Mouse (Mus musculus): ENCODE measurements around the gene Ubap2. TPM values are rescaled to one million over a fixed set of nuclear protein-coding genes. Genes with fewer than 3 reads are reported as not detected.

Gene Ubap2
- polyA plus RNA-seq, 1 experiment from 2014 or later, result 17.9 TPM

- Histone ChIP-seq H3K36me3 (ENCODE audit: control insufficient read depth, insufficient read depth, low read length) (0 out of 2 replicates have a peak, but pooled peaks cover 4% of the 10 kb centered on the region), H3K4me1 (replicated peaks; ENCODE audit: control insufficient read depth, insufficient read depth) (no peaks in the 10 kb centered on the region), H3K4me2 (replicated peaks; ENCODE audit: low read depth) (no peak overlapping the region), H3K27me3 (ENCODE audit: control insufficient read depth, insufficient read depth, low read length) (no peaks in the 10 kb centered on the region), H3K9ac (ENCODE audit: low read length) (no peak overlapping the region), H3K4me3 (ENCODE audit: low read depth, low read length) (no peak overlapping the region), H3K27ac (replicated peaks) (no peak overlapping the region), H3K9me3 (ENCODE audit: control insufficient read depth, low read length) (no peaks in the 10 kb centered on the region)
- TF ChIP-seq CTCF (IDR thresholded peaks at IDR 0.05; ENCODE audit: low read depth), result no peak
- no peak for TF ChIP-seq EP300 (optimal IDR thresholded peaks at IDR 0.05)
- WGBS, result 80% methylated on average over 2 of the region's 2 CpGs
- DNase-seq (ENCODE audit: low spot score) (no peak), ATAC-seq (ENCODE audit: low FRiP score, low TSS enrichment) (no peak)
These were observed 104.0 kb downstream of the Ubap2 start for GRCm38 (mm10) chr4:41170970-41171369.

- Histone ChIP-seq H3K4me3 (ENCODE audit: low read depth, low read length) (no peak overlapping the region), H3K9ac (ENCODE audit: low read length) (no peak overlapping the region), H3K9me3 (ENCODE audit: control insufficient read depth, low read length) (no peaks in the 10 kb centered on the region), H3K36me3 (ENCODE audit: control insufficient read depth, insufficient read depth, low read length) (no peaks in the 10 kb centered on the region), H3K27ac (replicated peaks) (no peak overlapping the region), H3K4me1 (replicated peaks; ENCODE audit: control insufficient read depth, insufficient read depth) (no peaks in the 10 kb centered on the region), H3K27me3 (ENCODE audit: control insufficient read depth, insufficient read depth, low read length) (no peaks in the 10 kb centered on the region), H3K4me2 (replicated peaks; ENCODE audit: low read depth) (no peak overlapping the region)
- DNase-seq (ENCODE audit: low spot score), result peak; percentile 74
- 49% methylated on average over 6 of the region's 6 CpGs for WGBS
- ATAC-seq (ENCODE audit: low FRiP score, low TSS enrichment), result peak; percentile 47; the same call in 1 of the 2 replicates
- peak; percentile 86 for TF ChIP-seq CTCF (IDR thresholded peaks at IDR 0.05; ENCODE audit: low read depth)
- no peak for TF ChIP-seq EP300 (optimal IDR thresholded peaks at IDR 0.05)
These were observed 109.1 kb downstream of the Ubap2 start for GRCm38 (mm10) chr4:41165693-41166475.

GRCm38 (mm10) chr4:41164974-41165373, 110.0 kb downstream of the Ubap2 start:
- DNase-seq (ENCODE audit: low spot score) (no peak), ATAC-seq (ENCODE audit: low FRiP score, low TSS enrichment) (no peak)
- no peak overlapping the region for H3K4me3 ChIP-seq (ENCODE audit: low read depth, low read length)
- no peak overlapping the region; the same call in 1 of the 2 replicates for H3K27ac ChIP-seq (replicated peaks)
- no peaks in the 10 kb centered on the region for H3K36me3 ChIP-seq (ENCODE audit: control insufficient read depth, insufficient read depth, low read length)
- no peaks in the 10 kb centered on the region for H3K4me1 ChIP-seq (replicated peaks; ENCODE audit: control insufficient read depth, insufficient read depth)
- no peak for TF ChIP-seq CTCF (IDR thresholded peaks at IDR 0.05; ENCODE audit: low read depth)
- TF ChIP-seq EP300 (optimal IDR thresholded peaks at IDR 0.05), result no peak
- 26% methylated on average over 2 of the region's 2 CpGs for WGBS
- no peaks in the 10 kb centered on the region for H3K9me3 ChIP-seq (ENCODE audit: control insufficient read depth, low read length)
- H3K9ac ChIP-seq (ENCODE audit: low read length), result no peak overlapping the region
- H3K4me2 ChIP-seq (replicated peaks; ENCODE audit: low read depth), result no peak overlapping the region
- H3K27me3 ChIP-seq (ENCODE audit: control insufficient read depth, insufficient read depth, low read length), result no peaks in the 10 kb centered on the region

GRCm38 (mm10) chr4:41161232-41161631, 113.7 kb downstream of the Ubap2 start:
- Histone ChIP-seq H3K27me3 (ENCODE audit: control insufficient read depth, insufficient read depth, low read length) (no peaks in the 10 kb centered on the region), H3K4me2 (replicated peaks; ENCODE audit: low read depth) (no peak overlapping the region), H3K27ac (replicated peaks) (no peak overlapping the region), H3K9ac (ENCODE audit: low read length) (no peak overlapping the region), H3K9me3 (ENCODE audit: control insufficient read depth, low read length) (no peaks in the 10 kb centered on the region), H3K4me3 (ENCODE audit: low read depth, low read length) (no peak overlapping the region), H3K36me3 (ENCODE audit: control insufficient read depth, insufficient read depth, low read length) (no peaks in the 10 kb centered on the region), H3K4me1 (replicated peaks; ENCODE audit: control insufficient read depth, insufficient read depth) (0 out of 2 replicates have a peak, but pooled peaks cover 2% of the 10 kb centered on the region)
- TF ChIP-seq CTCF (IDR thresholded peaks at IDR 0.05; ENCODE audit: low read depth) (no peak), EP300 (optimal IDR thresholded peaks at IDR 0.05) (no peak)
- ATAC-seq (ENCODE audit: low FRiP score, low TSS enrichment) (no peak), DNase-seq (ENCODE audit: low spot score) (no peak)
- 98% methylated on average over 3 of the region's 3 CpGs for WGBS

GRCm38 (mm10) chr4:41158251-41158650, 116.7 kb downstream of the Ubap2 start:
- no peaks in the 10 kb centered on the region for H3K27me3 ChIP-seq (ENCODE audit: control insufficient read depth, insufficient read depth, low read length)
- ATAC-seq (ENCODE audit: low FRiP score, low TSS enrichment) (no peak), DNase-seq (ENCODE audit: low spot score) (no peak)
- H3K4me2 ChIP-seq (replicated peaks; ENCODE audit: low read depth), result no peak overlapping the region
- no peak for TF ChIP-seq EP300 (optimal IDR thresholded peaks at IDR 0.05)
- TF ChIP-seq CTCF (IDR thresholded peaks at IDR 0.05; ENCODE audit: low read depth), result no peak
- no peak overlapping the region for H3K27ac ChIP-seq (replicated peaks)
- WGBS, result 96% methylated on average over 1 of the region's 1 CpGs
- H3K4me3 ChIP-seq (ENCODE audit: low read depth, low read length), result no peak overlapping the region
- no peaks in the 10 kb centered on the region for H3K9me3 ChIP-seq (ENCODE audit: control insufficient read depth, low read length)
- no peak overlapping the region for H3K9ac ChIP-seq (ENCODE audit: low read length)
- H3K36me3 ChIP-seq (ENCODE audit: control insufficient read depth, insufficient read depth, low read length), result no peaks in the 10 kb centered on the region
- H3K4me1 ChIP-seq (replicated peaks; ENCODE audit: control insufficient read depth, insufficient read depth), result 0 out of 2 replicates have a peak, but pooled peaks cover 2% of the 10 kb centered on the region

GRCm38 (mm10) chr4:41156961-41157360, 118.0 kb downstream of the Ubap2 start:
- Histone ChIP-seq H3K9ac (ENCODE audit: low read length) (no peak overlapping the region), H3K27me3 (ENCODE audit: control insufficient read depth, insufficient read depth, low read length) (no peaks in the 10 kb centered on the region), H3K4me1 (replicated peaks; ENCODE audit: control insufficient read depth, insufficient read depth) (0 out of 2 replicates have a peak, but pooled peaks cover 2% of the 10 kb centered on the region), H3K27ac (replicated peaks) (no peak overlapping the region), H3K4me2 (replicated peaks; ENCODE audit: low read depth) (no peak overlapping the region), H3K9me3 (ENCODE audit: control insufficient read depth, low read length) (no peaks in the 10 kb centered on the region), H3K4me3 (ENCODE audit: low read depth, low read length) (no peak overlapping the region), H3K36me3 (ENCODE audit: control insufficient read depth, insufficient read depth, low read length) (no peaks in the 10 kb centered on the region)
- ATAC-seq (ENCODE audit: low FRiP score, low TSS enrichment), result no peak
- WGBS, result 66% methylated on average over 9 of the region's 9 CpGs
- DNase-seq (ENCODE audit: low spot score), result no peak
- no peak for TF ChIP-seq EP300 (optimal IDR thresholded peaks at IDR 0.05)
- TF ChIP-seq CTCF (IDR thresholded peaks at IDR 0.05; ENCODE audit: low read depth), result no peak
